Mouse (Mus musculus) heart, postnatal 4 days (tissue): ENCODE measurements around the gene Cyb561. TPM values are rescaled to one million over a fixed set of nuclear protein-coding genes. Genes with fewer than 3 reads are reported as not detected.

Experiments
- DNase-seq: peaks from one replicate; pipeline ENCODE4 v3.0.0; 2021
- total RNA-seq, 2 experiments: library from RNA; stranded (reverse); gene quantifications; 2 replicates each; pipeline ENCODE4 v1.2.3; 2021

Gene Cyb561
- 1 to 10 TPM; 6.0 to 6.4 TPM for total RNA-seq

GRCm38 (mm10) chr11:105952911-105953386, at the start of gene Cyb561:
Gene Cyb561 (minus strand): TSS chr11:105953336.
- no peak for DNase-seq

GRCm38 (mm10) chr11:106001718-106002117, 48.6 kb upstream of the Cyb561 start:
- peak; percentile 21 for DNase-seq

- no peak for DNase-seq
Observed at GRCm38 (mm10) chr11:106000062-106000461, 46.9 kb upstream of the Cyb561 start.

GRCm38 (mm10) chr11:105994375-105994774, 41.2 kb upstream of the Cyb561 start, which contains the start of gene Ace3:
Gene Ace3 (plus strand): TSS chr11:105994675.
- no peak for DNase-seq

GRCm38 (mm10) chr11:105990231-105990630, 37.1 kb upstream of the Cyb561 start:
- no peak for DNase-seq

GRCm38 (mm10) chr11:105989446-105989845, 36.3 kb upstream of the Cyb561 start:
- DNase-seq: no peak

- DNase-seq: peak; percentile 22
Observed at GRCm38 (mm10) chr11:105987446-105987845, 34.3 kb upstream of the Cyb561 start.

GRCm38 (mm10) chr11:105984452-105984851, 31.3 kb upstream of the Cyb561 start:
- DNase-seq: no peak

- no peak for DNase-seq
Observed at GRCm38 (mm10) chr11:105978634-105979033, 25.5 kb upstream of the Cyb561 start.

- no peak for DNase-seq
Observed at GRCm38 (mm10) chr11:105978232-105978631, 25.1 kb upstream of the Cyb561 start.

- DNase-seq: no peak
Observed at GRCm38 (mm10) chr11:105975636-105976035, 22.5 kb upstream of the Cyb561 start.

- DNase-seq: no peak
Observed at GRCm38 (mm10) chr11:105975050-105975449, 21.9 kb upstream of the Cyb561 start.

GRCm38 (mm10) chr11:105974593-105974992, 21.5 kb upstream of the Cyb561 start:
- no peak for DNase-seq

GRCm38 (mm10) chr11:105969516-105969915, 16.4 kb upstream of the Cyb561 start:
- peak; percentile 74 for DNase-seq

GRCm38 (mm10) chr11:105968948-105969347, 15.8 kb upstream of the Cyb561 start:
- no peak for DNase-seq

- peak; percentile 49 for DNase-seq
Observed at GRCm38 (mm10) chr11:105967741-105968574, 14.8 kb upstream of the Cyb561 start, which contains the start of gene Ace. Gene Ace (plus strand): TSS chr11:105967945.

- no peak for DNase-seq
Observed at GRCm38 (mm10) chr11:105966288-105966687, 13.2 kb upstream of the Cyb561 start.

GRCm38 (mm10) chr11:105964691-105965090, 11.6 kb upstream of the Cyb561 start:
- no peak for DNase-seq

- peak; percentile 61 for DNase-seq
Observed at GRCm38 (mm10) chr11:105959355-105959754, 6.2 kb upstream of the Cyb561 start.

- no peak for DNase-seq
Observed at GRCm38 (mm10) chr11:105958566-105958965, 5.4 kb upstream of the Cyb561 start.

GRCm38 (mm10) chr11:105957501-105957900, 4.4 kb upstream of the Cyb561 start:
- no peak for DNase-seq

- no peak for DNase-seq
Observed at GRCm38 (mm10) chr11:105955815-105956430, 2.8 kb upstream of the Cyb561 start.

- peak; percentile 54 for DNase-seq
Observed at GRCm38 (mm10) chr11:105953402-105953801, 266 bp upstream of the Cyb561 start.

GRCm38 (mm10) chr11:105952111-105952510, 1.0 kb downstream of the Cyb561 start:
- DNase-seq: no peak
